Mouse (Mus musculus) bone marrow, adult 2 months (tissue): Measurements from ENCODE around the gene Mfsd6l.

Source experiments
- CTCF ChIP-seq: fragments of 200-500 bp; IDR thresholded peaks from 2 replicates; pipeline ENCODE4 v1.5.1; 2011; ENCODE audit warnings: low read length, control low read depth; ENCODE audit not compliant: control insufficient read depth, insufficient read depth
- POLR2A ChIP-seq: fragments of 200-500 bp; IDR thresholded peaks from 2 replicates; pipeline ENCODE4 v1.6.1; 2011; ENCODE audit warnings: low read depth, mild to moderate bottlenecking, control low read depth, low read length, borderline replicate concordance; ENCODE audit not compliant: control insufficient read depth

- no peak for TF ChIP-seq POLR2A
- TF ChIP-seq CTCF = no peak
Observed at GRCm38 (mm10) chr11:68539621-68540020, 16.4 kb upstream of the Mfsd6l start.
